Mouse (Mus musculus) midbrain, embryonic 16.5 days (tissue): ENCODE results near the gene Pdhx. TPM values are rescaled to one million over a fixed set of nuclear protein-coding genes. Genes with fewer than 3 reads are reported as not detected.

Source experiments
- ATAC-seq: fragments of 200-750 bp; cut with Nextera tagmentation; 2 replicates; pipeline ENCODE4 v1.8.0; 2017; ENCODE audit warnings: moderate TSS enrichment
- H3K27ac ChIP-seq: fragments of 300-500 bp; sonication (generic); 2 replicates; pipeline ENCODE4 v1.5.1; 2014; ENCODE audit warnings: mild to moderate bottlenecking, low read length, mixed read lengths
- H3K27me3 ChIP-seq: fragments of 300-500 bp; sonication (generic); 2 replicates; pipeline ENCODE4 v1.6.1; 2014; ENCODE audit warnings: low read depth, low read length, mixed read lengths; ENCODE audit not compliant: control insufficient read depth, insufficient read depth
- H3K36me3 ChIP-seq: fragments of 300-500 bp; sonication (generic); 2 replicates; pipeline ENCODE4 v1.6.1; 2014; ENCODE audit warnings: mild to moderate bottlenecking, low read length, moderate library complexity, mixed read lengths; ENCODE audit not compliant: control insufficient read depth, insufficient read depth
- H3K4me1 ChIP-seq: fragments of 300-500 bp; sonication (generic); 2 replicates; pipeline ENCODE4 v1.6.1; 2014; ENCODE audit warnings: mild to moderate bottlenecking, low read length, mixed read lengths; ENCODE audit not compliant: control insufficient read depth, insufficient read depth
- H3K4me2 ChIP-seq: fragments of 300-500 bp; sonication (generic); 2 replicates; pipeline ENCODE4 v1.6.1; 2014; ENCODE audit warnings: mild to moderate bottlenecking, low read length, mixed read lengths
- H3K4me3 ChIP-seq: fragments of 300-500 bp; sonication (generic); 2 replicates; pipeline ENCODE4 v1.5.1; 2014; ENCODE audit warnings: low read depth, mild to moderate bottlenecking, low read length, moderate library complexity, mixed read lengths
- H3K9ac ChIP-seq: fragments of 300-500 bp; sonication (generic); 2 replicates; pipeline ENCODE4 v1.6.1; 2014; ENCODE audit warnings: low read depth, low read length, mixed read lengths
- H3K9me3 ChIP-seq: fragments of 300-500 bp; sonication (generic); replicated peaks from 2 replicates; pipeline ENCODE4 v1.6.1; 2014; ENCODE audit warnings: mild to moderate bottlenecking, low read length, mixed read lengths; ENCODE audit not compliant: control insufficient read depth, poor library complexity, severe bottlenecking
- WGBS: fragments of 180-500 bp; shearing (Covaris S2); extraction: QIAGEN DNeasy Blood & Tissue Kit; methylation state at CpG from one replicate; pipeline ENCODE4 v1.1.7; 2014; 5-methylcytosine and 5-hydroxymethylcytosine counted together
- polyA plus RNA-seq: library from polyadenylated mRNA; unstranded; fragments of >200 nt; fragmentation: Nextera tagmentation; extraction: Ambion mirVana; gene quantifications from 2 replicates; pipeline ENCODE4 v1.2.1, GENCODE M21; 2015

The Pdhx gene
- polyA plus RNA-seq, 1 experiment from 2014 or later: 74.8 TPM

DNA sequence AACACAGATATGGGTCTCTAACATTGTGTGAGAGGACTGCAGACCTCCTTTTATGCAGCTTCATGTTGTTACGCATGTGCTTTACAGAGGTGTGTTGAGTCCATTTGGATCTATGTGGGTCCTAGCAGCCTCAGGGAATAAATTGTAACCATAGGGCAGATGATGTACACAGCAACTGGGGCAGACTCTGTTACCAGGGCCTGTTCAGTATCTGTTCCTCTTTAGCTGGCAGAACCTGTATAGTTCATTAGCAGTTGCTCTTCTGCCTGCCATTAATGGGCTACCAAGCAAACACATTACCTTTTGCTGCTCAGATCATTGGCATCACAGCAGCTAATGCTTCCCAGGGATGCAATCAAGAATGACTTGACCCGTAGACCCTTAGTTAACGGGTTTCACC is 100.2 kb downstream of the Pdhx start:
- no peak for ATAC-seq
- H3K27ac ChIP-seq: no peak overlapping the region
- H3K27me3 ChIP-seq: no peaks in the 10 kb centered on the region
- H3K4me1 ChIP-seq: no peaks in the 10 kb centered on the region
- H3K9ac ChIP-seq: no peak overlapping the region
- no peak overlapping the region for H3K4me3 ChIP-seq
- WGBS: 97% methylated on average over 3 of the region's 3 CpGs
- no peaks in the 10 kb centered on the region for H3K36me3 ChIP-seq
- no peak overlapping the region for H3K4me2 ChIP-seq
- no peaks in the 10 kb centered on the region; the same call in 1 of the 2 replicates for H3K9me3 ChIP-seq

DNA sequence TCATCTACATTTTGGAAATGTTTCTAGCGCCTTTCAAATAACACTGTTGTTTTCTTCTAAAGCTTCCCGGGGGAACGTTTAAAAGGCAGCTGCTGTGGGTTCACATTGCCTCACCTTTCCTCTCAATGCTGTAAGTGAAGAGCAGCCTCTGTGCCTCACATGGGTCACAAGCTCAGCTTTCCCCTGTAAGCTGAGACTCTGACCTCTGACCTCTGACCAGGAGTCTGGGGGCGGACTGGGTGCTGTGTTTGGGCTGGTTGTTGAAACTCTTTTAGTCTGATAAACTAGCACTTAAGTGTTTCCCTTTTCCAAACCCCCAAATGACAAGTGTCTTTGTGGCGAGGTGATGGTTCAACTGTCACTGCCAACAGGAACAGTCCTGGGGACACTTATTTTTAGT is 100.7 kb downstream of the Pdhx start:
- no peak overlapping the region for H3K27ac ChIP-seq
- no peaks in the 10 kb centered on the region for H3K4me1 ChIP-seq
- H3K36me3 ChIP-seq: no peaks in the 10 kb centered on the region
- no peak overlapping the region for H3K4me2 ChIP-seq
- no peaks in the 10 kb centered on the region for H3K27me3 ChIP-seq
- 72% methylated on average over 5 of the region's 5 CpGs for WGBS
- no peaks in the 10 kb centered on the region; the same call in 1 of the 2 replicates for H3K9me3 ChIP-seq
- ATAC-seq: no peak
- no peak overlapping the region for H3K9ac ChIP-seq
- H3K4me3 ChIP-seq: no peak overlapping the region

DNA sequence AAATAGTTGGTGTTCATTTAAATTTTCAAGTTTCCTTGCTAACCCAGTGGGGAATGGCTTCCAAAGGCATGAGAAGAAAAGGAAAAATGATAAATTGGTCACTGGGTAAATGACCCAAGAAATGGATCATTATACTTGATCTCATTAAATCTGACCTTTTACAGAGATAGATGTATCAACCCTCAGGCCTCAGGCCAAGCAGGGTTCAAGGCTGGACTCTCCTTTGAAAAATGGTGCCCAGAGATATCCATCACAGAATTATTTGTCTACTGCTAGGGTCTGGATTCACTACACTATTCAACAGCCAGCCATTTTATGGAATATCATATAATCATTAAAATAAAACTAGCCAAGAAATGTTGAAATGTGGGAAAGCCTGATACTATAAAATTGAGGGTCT is 101.4 kb downstream of the Pdhx start:
- H3K4me2 ChIP-seq: no peak overlapping the region
- no peaks in the 10 kb centered on the region; the same call in 1 of the 2 replicates for H3K9me3 ChIP-seq
- no peaks in the 10 kb centered on the region for H3K36me3 ChIP-seq
- H3K4me1 ChIP-seq: no peaks in the 10 kb centered on the region
- no peak overlapping the region for H3K4me3 ChIP-seq
- no peak for ATAC-seq
- no peak overlapping the region for H3K27ac ChIP-seq
- H3K27me3 ChIP-seq: no peaks in the 10 kb centered on the region
- H3K9ac ChIP-seq: no peak overlapping the region

Other genes with a start within 250 kb of the Pdhx start
- 2.5 TPM in 2 replicates for gene Cd44, start 171.8 kb downstream of the Pdhx start, polyA plus RNA-seq
- 43.0 and 43.3 TPM in 2 replicates for gene Apip, start 162 bp upstream of the Pdhx start, polyA plus RNA-seq
- gene Ehf, start 229.8 kb upstream of the Pdhx start, polyA plus RNA-seq: 0.10 and 0.19 TPM in 2 replicates